Mouse (Mus musculus) layer of hippocampus, postnatal 36 days (tissue): ENCODE measurements around the gene Gnb1l. TPM values are rescaled to one million over a fixed set of nuclear protein-coding genes. Genes with fewer than 3 reads are reported as not detected.

ENCODE experiments used
- DNase-seq, 2 experiments: peaks; one replicate each; pipeline ENCODE4 v3.0.0; 2022
- total RNA-seq, 2 experiments: library from RNA; stranded (reverse); gene quantifications; 2 replicates each; pipeline ENCODE4 v1.2.3; 2021

The Gnb1l gene
- total RNA-seq, 2 experiments from 2014 or later, result 6.6 to 6.9 TPM

- no peak for DNase-seq
Observed at GRCm38 (mm10) chr16:18587847-18588737, 89.6 kb downstream of the Gnb1l start.

DNA sequence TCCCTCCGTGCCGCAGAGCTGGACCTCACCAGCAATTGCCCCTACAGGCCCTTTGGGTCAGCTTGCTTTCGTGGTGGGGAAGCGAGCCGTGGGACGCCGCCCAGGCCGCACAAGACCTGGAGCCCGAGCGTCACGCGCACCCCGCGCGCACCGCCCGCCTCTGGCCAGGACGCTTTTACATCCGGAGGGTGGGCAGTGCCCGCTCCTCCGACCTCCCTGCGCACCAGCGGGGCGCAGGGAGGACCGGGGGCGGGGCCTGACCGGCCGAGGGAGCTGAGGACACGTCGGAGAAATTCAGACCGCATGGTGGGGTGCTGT, 90.2 kb downstream of the Gnb1l start:
- DNase-seq, result no peak

- DNase-seq, result no peak
Observed at GRCm38 (mm10) chr16:18589080-18589621, 90.6 kb downstream of the Gnb1l start.

GRCm38 (mm10) chr16:18589804-18590790, 91.6 kb downstream of the Gnb1l start, which contains the start of gene Tbx1:
Gene Tbx1 (minus strand): TSS chr16:18590671.
- DNase-seq, result no peak

DNA sequence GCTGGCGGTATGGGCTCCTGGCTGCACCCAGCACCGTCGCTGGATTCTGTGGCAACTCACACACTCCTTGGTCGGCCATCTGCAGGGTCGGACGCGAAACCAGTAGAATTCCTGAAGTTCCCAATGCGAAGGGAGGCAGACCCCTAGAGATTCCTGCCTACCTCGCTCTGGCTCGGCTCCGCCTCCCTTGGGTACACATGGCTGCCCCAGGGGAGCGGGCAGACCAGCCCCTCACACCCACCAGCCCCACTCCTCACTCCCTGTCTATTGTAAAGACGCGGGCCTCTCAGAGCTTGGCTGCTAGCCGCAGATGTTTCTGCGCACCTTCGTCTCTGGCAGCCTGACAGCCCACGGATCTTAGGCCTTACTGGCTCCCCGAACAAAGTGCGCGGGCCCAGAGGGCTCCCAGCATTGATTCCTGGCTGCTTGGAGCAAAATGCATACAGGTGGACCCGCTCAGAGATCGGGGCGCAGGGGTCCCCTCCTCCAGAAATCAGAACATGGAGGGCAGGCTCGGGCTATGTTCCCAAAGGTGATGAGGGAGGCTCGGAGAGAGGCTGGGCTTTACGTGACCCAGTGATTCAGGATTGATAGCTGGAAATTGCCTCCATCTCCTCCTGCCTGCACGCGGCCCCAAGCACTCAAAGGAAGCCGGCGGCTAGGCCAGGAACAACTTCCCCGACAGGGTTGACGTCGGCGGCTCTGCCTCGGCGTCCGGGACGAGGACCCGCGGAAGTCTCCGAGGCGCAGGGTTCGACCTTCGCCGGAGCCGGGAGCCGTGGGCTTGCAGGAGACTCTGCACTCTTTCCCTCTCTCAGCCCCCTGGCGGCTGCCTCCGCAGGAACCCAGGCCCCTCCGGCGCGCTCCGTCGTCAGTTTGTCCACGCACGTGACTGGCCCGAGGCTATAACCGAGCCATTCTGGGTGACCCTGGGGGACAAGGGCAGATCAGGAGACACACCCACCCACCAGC, 92.8 kb downstream of the Gnb1l start:
- DNase-seq, result no peak

GRCm38 (mm10) chr16:18593930-18594329, 95.4 kb downstream of the Gnb1l start:
- no peak for DNase-seq

DNA sequence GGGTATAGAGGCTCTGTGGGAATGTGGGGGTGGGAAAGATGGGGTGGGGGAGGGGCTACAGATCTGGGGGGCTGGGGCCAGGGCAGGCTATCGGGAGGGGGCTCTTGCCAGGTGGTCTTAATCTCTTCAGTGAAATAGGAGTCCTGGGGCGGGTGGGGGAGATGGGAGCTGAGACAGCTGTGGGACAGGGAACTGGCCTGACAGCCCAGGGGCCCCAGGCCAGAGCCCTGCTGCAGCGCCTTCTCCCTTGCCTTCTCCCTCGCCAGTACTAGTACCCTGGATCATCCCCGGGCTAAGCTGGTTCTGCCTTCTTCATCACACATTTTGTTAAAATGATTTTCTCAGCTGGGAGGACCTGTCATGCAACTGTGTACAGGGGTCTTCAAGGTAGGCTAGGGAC, 97.7 kb downstream of the Gnb1l start:
- DNase-seq, result no peak

- no peak for DNase-seq
Observed at GRCm38 (mm10) chr16:18598006-18598405, 99.5 kb downstream of the Gnb1l start.

GRCm38 (mm10) chr16:18601447-18601846, 102.9 kb downstream of the Gnb1l start:
- no peak for DNase-seq

GRCm38 (mm10) chr16:18604267-18604701, 105.8 kb downstream of the Gnb1l start:
- DNase-seq, result no peak

DNA sequence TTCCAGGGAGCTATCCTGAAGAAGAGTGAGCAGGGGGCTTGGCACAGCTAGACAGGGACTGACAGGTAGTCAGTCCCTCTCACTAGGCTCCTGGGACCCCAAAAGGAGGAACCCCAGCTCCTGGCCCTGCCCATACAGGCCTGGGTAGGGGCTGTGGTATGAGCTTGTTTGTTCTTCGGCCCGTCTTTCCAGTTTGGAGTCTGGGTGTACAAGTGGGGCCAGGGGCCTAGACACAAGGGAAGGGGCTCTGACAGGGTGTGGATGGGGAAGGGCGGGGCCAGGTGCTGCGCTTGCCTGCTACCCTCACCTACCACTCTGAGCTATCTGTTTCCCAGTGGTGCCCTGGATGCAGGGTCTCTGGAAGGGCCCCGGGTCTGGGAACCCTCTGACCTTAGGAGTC, 107.2 kb downstream of the Gnb1l start:
- no peak for DNase-seq

- no peak for DNase-seq
Observed at GRCm38 (mm10) chr16:18608226-18608625, 109.7 kb downstream of the Gnb1l start.

DNA sequence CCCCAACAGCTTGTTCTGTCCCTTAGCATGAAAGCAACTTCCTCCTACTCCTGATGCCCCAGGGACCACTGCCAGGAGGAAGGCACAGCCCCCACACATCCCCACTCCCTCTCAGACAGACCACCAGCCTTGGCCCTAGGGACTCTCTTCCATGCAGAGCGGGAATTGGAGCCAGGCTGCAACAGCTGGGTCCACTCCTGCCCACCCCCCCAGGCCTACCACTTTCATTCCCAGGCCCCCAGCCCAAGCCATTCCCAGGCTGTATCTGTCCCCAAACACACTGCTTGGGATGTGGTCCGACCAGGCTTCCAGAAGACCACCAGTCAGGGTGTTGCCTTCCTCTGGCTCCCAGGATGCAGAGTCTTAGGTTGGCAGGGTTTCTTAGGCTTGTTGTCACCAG, 110.6 kb downstream of the Gnb1l start:
- no peak for DNase-seq

- DNase-seq, result no peak
Observed at GRCm38 (mm10) chr16:18611752-18612151, 113.2 kb downstream of the Gnb1l start.

DNA sequence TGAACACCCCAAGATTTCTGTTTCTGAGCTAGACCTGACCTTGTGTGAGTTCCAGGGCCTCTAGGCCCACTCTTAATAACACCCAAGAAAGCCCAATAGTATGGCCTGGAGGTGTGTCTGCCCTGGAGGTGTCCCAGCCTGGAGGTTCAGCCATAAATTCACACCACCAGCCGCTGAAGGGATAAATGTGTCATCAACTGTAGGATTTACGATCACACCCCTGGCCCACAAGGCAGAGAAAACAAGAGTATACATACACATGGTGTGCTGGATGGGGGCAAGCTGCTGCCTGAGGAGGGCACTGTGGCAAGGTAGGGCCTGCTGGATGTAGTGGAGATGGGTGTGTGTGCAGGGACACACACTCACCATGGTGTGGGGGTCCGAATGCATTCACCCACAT, 114.8 kb downstream of the Gnb1l start:
- no peak for DNase-seq

Other genes with a start within 250 kb of the Gnb1l start
- gene Ranbp1, start 250.0 kb upstream of the Gnb1l start, total RNA-seq, result 10 to 100 TPM; 85.1 to 90.7 TPM
- gene Gm49776, start 240.4 kb upstream of the Gnb1l start, total RNA-seq, result not detected
- gene Dgcr8, start 209.5 kb upstream of the Gnb1l start, total RNA-seq, result 10 to 100 TPM; 45.1 to 50.2 TPM
- 100 to 1,000 TPM; 124 to 125 TPM for gene Tango2, start 150.6 kb upstream of the Gnb1l start, total RNA-seq
- 10 to 100 TPM; 36.2 to 37.7 TPM for gene Arvcf, start 150.5 kb upstream of the Gnb1l start, total RNA-seq
- 10 to 100 TPM; 19.6 to 21.7 TPM for gene Txnrd2, start 72.3 kb upstream of the Gnb1l start, total RNA-seq
- 10 to 100 TPM; 66.3 to 68.1 TPM for gene Comt, start 71.9 kb upstream of the Gnb1l start, total RNA-seq
- 10 to 100 TPM; 10.0 to 11.5 TPM for gene Rtl10, start 188 bp downstream of the Gnb1l start, total RNA-seq
- 1 to 10 TPM; 1.3 to 1.5 TPM for gene Tbx1, start 92.0 kb downstream of the Gnb1l start, total RNA-seq
- 1 to 10 TPM in 1 of 2 experiments, under 1 TPM in 1; 0.85 to 1.2 TPM for gene Gp1bb, start 123.7 kb downstream of the Gnb1l start, total RNA-seq
- gene Gm49601, start 127.7 kb downstream of the Gnb1l start, total RNA-seq, result 100 to 1,000 TPM; 172 to 185 TPM
- gene Sept5, start 131.2 kb downstream of the Gnb1l start, total RNA-seq, result 100 to 1,000 TPM; 548 to 589 TPM